Mouse (Mus musculus) intestine, embryonic 14.5 days (tissue): Measurements from ENCODE around the gene Mief1. TPM values are rescaled to one million over a fixed set of nuclear protein-coding genes. Genes with fewer than 3 reads are reported as not detected.

Source experiments
- ATAC-seq: fragments of 200-750 bp; cut with Nextera tagmentation; replicated peaks from 2 replicates; pipeline ENCODE4 v1.8.0; 2017; ENCODE audit warnings: low read depth, moderate number of reproducible peaks, moderate TSS enrichment, moderate library complexity; ENCODE audit not compliant: low FRiP score, low TSS enrichment
- DNase-seq: peaks from one replicate; pipeline ENCODE4 v3.0.0-alpha.2; 2018; ENCODE audit warnings: low spot score
- H3K27ac ChIP-seq: fragments of 300-500 bp; sonication (generic); 2 replicates; pipeline ENCODE4 v1.5.1; 2014; ENCODE audit warnings: low read depth, mild to moderate bottlenecking, control low read depth
- H3K27me3 ChIP-seq: fragments of 300-500 bp; sonication (generic); replicated peaks from 2 replicates; pipeline ENCODE4 v1.6.1; 2014; ENCODE audit warnings: low read length, control low read depth; ENCODE audit not compliant: control insufficient read depth, insufficient read depth
- H3K36me3 ChIP-seq: fragments of 300-500 bp; sonication (generic); 2 replicates; pipeline ENCODE4 v1.6.1; 2014; ENCODE audit warnings: low read length, control low read depth; ENCODE audit not compliant: control insufficient read depth, insufficient read depth
- H3K4me1 ChIP-seq: fragments of 300-500 bp; sonication (generic); replicated peaks from 2 replicates; pipeline ENCODE4 v1.6.1; 2014; ENCODE audit warnings: low read length, control low read depth, mixed read lengths; ENCODE audit not compliant: control insufficient read depth, insufficient read depth
- H3K4me2 ChIP-seq: fragments of 300-500 bp; sonication (generic); 2 replicates; pipeline ENCODE4 v1.6.1; 2014; ENCODE audit warnings: low read length
- H3K4me3 ChIP-seq: fragments of 300-500 bp; sonication (generic); 2 replicates; pipeline ENCODE4 v1.5.1; 2014; ENCODE audit warnings: low read depth, low read length, control low read depth, mixed read lengths
- H3K9ac ChIP-seq: fragments of 300-500 bp; sonication (generic); 2 replicates; pipeline ENCODE4 v1.6.1; 2014; ENCODE audit warnings: mild to moderate bottlenecking, low read length
- H3K9me3 ChIP-seq: fragments of 300-500 bp; sonication (generic); 2 replicates; pipeline ENCODE4 v1.6.1; 2016; ENCODE audit warnings: low read length, control low read depth; ENCODE audit not compliant: control insufficient read depth
- WGBS: fragments of 180-500 bp; shearing (Covaris S2); extraction: QIAGEN DNeasy Blood & Tissue Kit; methylation state at CpG from one replicate; pipeline ENCODE4 v1.1.7; 2014; 5-methylcytosine and 5-hydroxymethylcytosine counted together
- polyA plus RNA-seq: library from polyadenylated mRNA; unstranded; fragments of >200 nt; fragmentation: Nextera tagmentation; extraction: Ambion mirVana; gene quantifications from 2 replicates; pipeline ENCODE4 v1.2.1, GENCODE M21; 2014

Gene Mief1
- polyA plus RNA-seq, 1 experiment from 2014 or later = 32.0 TPM

DNA sequence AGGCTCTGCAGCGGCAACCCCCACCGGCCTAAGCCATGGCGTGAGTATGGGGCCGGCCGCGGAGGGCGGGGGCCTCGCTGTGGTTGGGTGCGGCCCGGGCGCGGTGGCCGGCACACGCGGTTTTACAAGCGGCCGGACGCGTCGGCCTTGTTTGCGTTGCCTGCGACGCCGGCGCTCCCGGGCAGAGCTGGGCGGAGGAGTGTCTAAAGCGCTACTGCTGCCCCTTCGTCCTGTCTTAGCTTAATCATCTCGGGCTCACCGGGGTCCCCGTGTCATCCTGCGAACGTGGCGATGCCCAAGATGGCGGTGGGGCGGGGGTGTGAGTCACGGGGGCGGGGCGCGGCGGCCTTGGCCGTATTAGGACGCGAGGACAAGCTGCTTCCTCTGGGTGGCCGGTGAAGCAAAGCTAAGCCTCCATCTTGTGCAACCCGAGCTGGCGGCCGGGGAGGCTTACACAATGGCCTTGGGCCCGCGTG, 21.9 kb downstream of the Mief1 start:
- H3K4me1 ChIP-seq = peaks cover 27% of the 10 kb centered on the region
- peak; percentile 92 for DNase-seq
- no peaks in the 10 kb centered on the region for H3K9me3 ChIP-seq
- peak overlapping the region; percentile 99 for H3K27ac ChIP-seq
- peak overlapping the region; percentile 100 for H3K9ac ChIP-seq
- under 1% methylated on average over 51 of the region's 51 CpGs for WGBS
- H3K36me3 ChIP-seq = peaks cover 61% of the 10 kb centered on the region
- peak overlapping the region; percentile 100 for H3K4me3 ChIP-seq
- H3K27me3 ChIP-seq = no peaks in the 10 kb centered on the region
- ATAC-seq = peak; percentile 32
- H3K4me2 ChIP-seq = peak overlapping the region; percentile 97

DNA sequence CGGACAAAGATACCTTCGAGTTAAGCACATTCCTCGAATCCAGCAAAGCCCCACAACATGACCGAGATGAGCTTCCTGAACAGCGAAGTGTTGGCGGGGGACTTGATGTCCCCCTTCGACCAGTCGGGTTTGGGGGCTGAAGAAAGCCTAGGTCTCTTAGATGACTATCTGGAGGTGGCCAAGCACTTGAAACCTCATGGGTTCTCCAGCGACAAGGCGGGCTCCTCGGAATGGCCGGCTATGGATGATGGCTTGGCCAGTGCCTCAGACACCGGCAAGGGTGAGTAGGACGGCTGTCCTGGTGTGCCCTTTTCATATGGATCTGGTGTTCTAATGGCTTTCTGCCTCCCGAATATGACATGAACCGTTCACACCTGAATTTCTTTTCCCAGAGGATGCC, 22.4 kb downstream of the Mief1 start:
- H3K4me1 ChIP-seq = peaks cover 27% of the 10 kb centered on the region
- H3K36me3 ChIP-seq = peaks cover 60% of the 10 kb centered on the region
- H3K9ac ChIP-seq = peak overlapping the region; percentile 100
- peak overlapping the region; percentile 97 for H3K4me2 ChIP-seq
- ATAC-seq = no peak
- H3K4me3 ChIP-seq = peak overlapping the region; percentile 100
- H3K9me3 ChIP-seq = no peaks in the 10 kb centered on the region
- WGBS = 9% methylated on average over 16 of the region's 16 CpGs
- no peak for DNase-seq
- no peaks in the 10 kb centered on the region for H3K27me3 ChIP-seq
- H3K27ac ChIP-seq = peak overlapping the region; percentile 99

DNA sequence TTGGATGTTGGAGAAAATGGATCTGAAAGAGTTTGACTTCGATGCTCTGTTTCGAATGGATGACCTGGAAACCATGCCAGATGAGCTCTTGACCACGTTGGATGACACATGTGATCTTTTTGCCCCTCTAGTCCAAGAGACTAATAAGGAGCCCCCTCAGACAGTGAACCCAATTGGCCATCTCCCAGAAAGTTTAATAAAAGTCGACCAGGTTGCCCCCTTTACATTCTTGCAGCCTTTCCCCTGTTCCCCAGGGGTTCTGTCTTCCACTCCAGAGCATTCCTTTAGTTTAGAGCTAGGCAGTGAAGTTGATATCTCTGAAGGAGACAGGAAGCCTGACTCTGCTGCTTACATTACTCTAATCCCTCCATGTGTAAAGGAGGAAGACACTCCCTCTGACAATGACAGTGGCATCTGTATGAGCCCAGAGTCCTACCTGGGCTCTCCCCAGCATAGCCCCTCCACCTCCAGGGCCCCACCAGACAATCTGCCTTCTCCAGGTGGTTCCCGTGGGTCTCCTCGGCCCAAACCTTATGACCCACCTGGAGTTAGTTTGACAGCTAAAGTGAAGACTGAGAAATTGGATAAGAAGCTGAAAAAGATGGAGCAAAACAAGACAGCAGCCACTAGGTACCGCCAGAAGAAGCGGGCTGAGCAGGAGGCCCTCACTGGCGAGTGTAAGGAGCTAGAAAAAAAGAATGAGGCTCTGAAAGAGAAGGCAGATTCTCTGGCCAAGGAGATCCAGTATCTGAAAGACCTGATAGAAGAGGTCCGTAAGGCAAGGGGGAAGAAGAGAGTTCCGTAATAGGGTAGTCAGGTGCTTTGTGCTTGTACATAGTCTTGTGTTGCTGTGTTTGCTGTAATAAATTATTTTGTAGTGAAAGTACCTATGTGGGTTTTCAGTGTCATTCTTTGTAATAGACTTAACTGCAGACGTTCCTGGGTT, 23.1 kb downstream of the Mief1 start:
- no peak for ATAC-seq
- no peak for DNase-seq
- Histone ChIP-seq H3K4me3 (peak overlapping the region; percentile 100), H3K27me3 (no peaks in the 10 kb centered on the region), H3K9ac (peak overlapping the region; percentile 100), H3K4me2 (peak overlapping the region; percentile 97), H3K9me3 (no peaks in the 10 kb centered on the region), H3K4me1 (peaks cover 27% of the 10 kb centered on the region), H3K36me3 (peaks cover 54% of the 10 kb centered on the region), H3K27ac (peak overlapping the region; percentile 99)
- 61% methylated on average over 12 of the region's 12 CpGs for WGBS

DNA sequence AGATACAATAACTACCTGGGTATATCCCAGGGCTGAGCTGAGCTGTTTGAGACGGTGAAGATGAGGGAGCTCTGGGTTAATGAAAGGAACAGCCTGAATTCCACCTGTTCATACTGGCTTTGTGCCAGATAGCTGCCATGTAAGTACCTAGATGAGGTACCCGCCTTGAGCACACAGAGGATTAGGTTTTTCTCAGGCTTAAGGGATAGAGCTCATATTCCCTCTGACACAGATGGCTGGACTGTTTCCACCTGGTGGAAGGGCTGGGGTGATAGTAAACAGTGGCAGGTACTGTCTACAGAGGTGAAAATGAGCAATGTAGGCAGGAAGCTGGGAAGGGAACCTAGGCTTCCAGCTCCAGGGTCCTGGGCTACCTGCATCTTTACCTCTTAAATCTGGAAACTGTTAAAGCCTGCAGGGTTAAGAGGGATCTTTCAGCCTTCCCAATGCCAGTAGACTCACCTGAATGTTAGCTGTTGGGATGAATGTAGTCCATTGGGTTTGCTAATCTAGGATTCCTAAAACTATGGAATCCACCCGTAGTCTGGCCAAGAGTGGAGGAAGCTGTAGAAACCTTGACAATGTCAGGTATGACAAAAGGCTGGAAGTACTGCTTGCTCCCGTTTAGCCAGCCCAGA, 23.9 kb downstream of the Mief1 start:
- Histone ChIP-seq H3K9me3 (no peaks in the 10 kb centered on the region), H3K27ac (peak overlapping the region; percentile 99), H3K4me1 (peaks cover 27% of the 10 kb centered on the region), H3K9ac (peak overlapping the region; percentile 100; the same call in 1 of the 2 replicates), H3K27me3 (no peaks in the 10 kb centered on the region), H3K4me2 (peak overlapping the region; percentile 97), H3K36me3 (peaks cover 48% of the 10 kb centered on the region), H3K4me3 (peak overlapping the region; percentile 100)
- ATAC-seq (no peak), DNase-seq (peak; percentile 57)
- 26% methylated on average over 4 of the region's 4 CpGs for WGBS

DNA sequence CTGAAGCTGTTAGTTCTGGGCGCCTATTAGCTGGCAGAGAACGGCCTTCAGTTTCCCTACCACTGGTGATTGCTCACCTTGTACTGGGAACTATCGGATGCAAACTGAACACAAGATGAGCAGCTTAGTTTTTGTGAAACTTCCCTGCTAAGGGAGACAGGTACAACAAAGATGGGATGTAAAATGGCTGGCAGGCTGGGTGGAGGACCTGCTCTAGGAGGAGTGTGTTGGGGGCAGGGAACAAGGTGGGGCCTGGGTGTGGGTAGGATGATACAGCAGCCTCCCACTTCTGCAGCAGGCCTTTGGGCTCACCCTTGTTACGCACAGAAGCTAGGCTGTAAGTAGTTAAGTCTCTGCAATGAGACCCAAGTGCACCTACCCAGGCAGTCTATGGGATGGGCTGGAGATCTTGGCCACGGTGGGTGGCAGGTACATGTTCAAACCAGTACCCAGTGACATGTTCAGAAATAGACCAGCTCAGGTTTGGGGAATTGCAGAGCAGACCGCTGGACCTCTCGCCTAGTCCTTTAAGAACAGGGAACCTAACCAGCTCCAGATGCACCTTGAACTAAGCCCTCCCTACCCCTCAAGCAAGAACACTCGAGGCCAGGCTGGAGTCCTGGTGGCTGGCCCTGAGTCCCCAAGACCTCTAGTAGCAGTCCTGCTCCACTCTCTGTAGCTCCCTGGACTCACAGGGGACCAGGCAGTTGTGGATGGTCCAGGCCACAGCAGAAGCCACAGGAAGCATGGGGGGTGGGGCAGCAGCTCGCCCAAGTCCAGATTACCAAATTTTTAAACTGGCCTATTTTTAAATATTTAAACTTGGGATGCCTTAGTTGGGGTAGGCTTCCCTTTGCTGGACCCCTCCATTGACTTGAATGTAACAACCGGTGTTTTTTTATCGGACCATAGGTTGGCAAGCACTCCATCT, 24.7 kb downstream of the Mief1 start:
- Histone ChIP-seq H3K4me2 (no peak overlapping the region), H3K4me3 (no peak overlapping the region), H3K4me1 (peaks cover 31% of the 10 kb centered on the region), H3K36me3 (peaks cover 48% of the 10 kb centered on the region), H3K9ac (no peak overlapping the region), H3K27ac (peak overlapping the region; percentile 99), H3K9me3 (no peaks in the 10 kb centered on the region), H3K27me3 (no peaks in the 10 kb centered on the region)
- DNase-seq (peak; percentile 56), ATAC-seq (no peak)
- WGBS = 48% methylated on average over 11 of the region's 11 CpGs

DNA sequence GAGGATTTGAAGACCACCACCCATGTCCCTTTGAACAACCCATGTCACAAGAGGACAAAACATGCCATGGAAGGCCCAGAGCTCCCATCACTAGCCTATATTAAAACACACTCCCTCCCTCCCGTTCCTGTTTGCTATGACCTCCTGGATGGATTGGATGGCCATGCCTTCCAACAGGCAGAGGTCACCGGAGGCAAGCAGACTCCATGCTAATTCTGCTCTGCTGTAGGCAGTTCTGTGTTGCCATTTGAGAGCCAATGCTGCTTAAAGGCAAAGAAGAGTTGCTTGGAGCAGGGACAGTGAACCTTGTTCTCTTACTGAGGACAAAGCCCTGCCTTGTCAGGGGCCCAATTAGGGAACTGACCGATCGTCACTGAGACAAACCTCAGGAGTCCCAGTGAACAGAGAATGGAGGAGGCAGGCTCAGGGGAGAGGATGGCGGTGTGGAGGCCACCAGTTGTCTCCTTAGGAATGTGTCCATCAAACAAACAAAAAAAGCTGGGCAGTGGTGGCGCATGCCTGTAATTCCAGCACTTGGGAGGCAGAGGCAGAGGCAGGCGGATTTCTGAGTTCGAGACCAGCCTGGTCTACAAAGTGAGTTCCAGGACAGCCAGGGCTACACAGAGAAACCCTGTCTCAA, 25.7 kb downstream of the Mief1 start:
- H3K27me3 ChIP-seq = no peaks in the 10 kb centered on the region
- no peak overlapping the region for H3K4me3 ChIP-seq
- no peak overlapping the region for H3K27ac ChIP-seq
- H3K36me3 ChIP-seq = peaks cover 48% of the 10 kb centered on the region
- ATAC-seq (no peak), DNase-seq (no peak)
- H3K4me1 ChIP-seq = peaks cover 23% of the 10 kb centered on the region
- no peak overlapping the region for H3K4me2 ChIP-seq
- WGBS = 74% methylated on average over 8 of the region's 8 CpGs
- no peak overlapping the region for H3K9ac ChIP-seq
- no peaks in the 10 kb centered on the region for H3K9me3 ChIP-seq

DNA sequence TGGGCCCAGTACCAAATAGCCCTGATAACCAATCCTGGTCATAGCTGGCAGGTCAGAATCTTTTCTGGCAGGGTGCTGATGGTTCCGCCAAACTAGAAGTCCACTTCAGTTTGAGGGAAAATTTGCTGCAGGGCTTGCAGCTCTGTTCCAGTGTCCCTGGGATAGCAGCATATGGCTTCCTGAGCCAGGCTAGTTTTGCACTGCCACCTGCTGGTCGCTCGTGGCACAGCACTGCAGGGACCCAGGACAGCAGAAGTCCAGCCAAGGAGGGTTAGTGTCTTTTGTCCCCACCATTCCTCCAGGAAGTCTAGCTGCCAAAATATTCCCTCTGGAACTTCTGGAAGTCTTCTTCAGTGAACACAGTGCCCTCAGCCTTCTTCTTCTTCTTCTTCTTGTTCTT, 26.9 kb downstream of the Mief1 start:
- no peak overlapping the region for H3K27ac ChIP-seq
- 8% methylated on average over 3 of the region's 3 CpGs for WGBS
- H3K9ac ChIP-seq = no peak overlapping the region
- DNase-seq = peak; percentile 96
- no peak for ATAC-seq
- no peak overlapping the region for H3K4me2 ChIP-seq
- peaks cover 48% of the 10 kb centered on the region for H3K36me3 ChIP-seq
- no peaks in the 10 kb centered on the region for H3K9me3 ChIP-seq
- peaks cover 23% of the 10 kb centered on the region for H3K4me1 ChIP-seq
- no peak overlapping the region for H3K4me3 ChIP-seq
- no peaks in the 10 kb centered on the region for H3K27me3 ChIP-seq

DNA sequence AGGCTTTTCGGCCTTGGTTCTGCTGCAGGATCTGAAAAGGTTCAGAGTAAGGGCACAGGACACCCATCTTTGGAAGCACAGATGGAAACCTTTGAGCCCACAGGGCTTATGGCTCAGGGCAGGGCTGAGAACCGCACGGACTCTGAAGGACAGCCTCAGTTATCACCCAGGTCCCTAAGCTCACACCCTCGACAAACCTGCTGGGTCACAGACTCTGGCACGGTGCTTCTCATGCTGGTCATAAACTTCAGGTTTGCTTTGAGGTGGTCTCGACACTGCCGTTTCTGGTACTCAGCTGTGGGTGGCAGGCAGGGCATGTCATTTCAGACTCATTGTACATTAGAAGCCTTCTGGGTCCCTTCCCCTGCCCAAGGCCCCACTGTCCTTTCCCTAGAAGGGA, 27.3 kb downstream of the Mief1 start:
- H3K4me1 ChIP-seq = peaks cover 23% of the 10 kb centered on the region
- ATAC-seq (no peak), DNase-seq (no peak)
- no peak overlapping the region for H3K27ac ChIP-seq
- no peaks in the 10 kb centered on the region for H3K9me3 ChIP-seq
- no peaks in the 10 kb centered on the region for H3K27me3 ChIP-seq
- H3K4me2 ChIP-seq = no peak overlapping the region
- peaks cover 46% of the 10 kb centered on the region for H3K36me3 ChIP-seq
- 75% methylated on average over 7 of the region's 7 CpGs for WGBS
- H3K4me3 ChIP-seq = no peak overlapping the region
- H3K9ac ChIP-seq = no peak overlapping the region
